Mouse (Mus musculus) cerebellum, adult 8-10 months (tissue): ENCODE measurements at regions not wholly inside any gene's neighbourhood (a gene's known extent, or its start where the extent isn't known, plus 50 kb on each side); places are given as distances from the start of the nearest gene placed in this dataset.
A peak's percentile ranks its signal among the peaks of the same experiment; 100 is the strongest.

ENCODE experiments used
- DNase-seq: peaks from one replicate; pipeline ENCODE4 v3.0.0; 2022

DNA sequence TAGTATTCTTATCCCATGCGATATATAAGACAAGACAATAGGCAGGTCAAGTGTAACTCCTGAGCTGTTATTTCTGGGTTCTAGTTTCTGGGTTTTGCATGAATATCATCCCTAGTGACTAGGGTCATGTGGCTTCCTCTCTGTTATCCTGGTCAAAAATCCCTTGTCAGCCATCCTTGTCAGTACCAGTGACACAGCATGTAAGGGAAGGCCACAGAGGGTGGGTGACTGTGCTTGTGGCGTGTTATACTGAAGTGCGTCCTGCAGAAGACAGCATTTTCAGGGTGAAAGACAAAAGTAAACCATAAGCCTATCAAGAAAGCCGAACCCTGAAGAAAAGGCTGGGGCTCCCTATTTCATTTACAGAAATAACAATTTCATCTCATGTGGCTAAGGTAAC is 50.7 kb upstream of the Echdc3 start:
- DNase-seq, result no peak

DNA sequence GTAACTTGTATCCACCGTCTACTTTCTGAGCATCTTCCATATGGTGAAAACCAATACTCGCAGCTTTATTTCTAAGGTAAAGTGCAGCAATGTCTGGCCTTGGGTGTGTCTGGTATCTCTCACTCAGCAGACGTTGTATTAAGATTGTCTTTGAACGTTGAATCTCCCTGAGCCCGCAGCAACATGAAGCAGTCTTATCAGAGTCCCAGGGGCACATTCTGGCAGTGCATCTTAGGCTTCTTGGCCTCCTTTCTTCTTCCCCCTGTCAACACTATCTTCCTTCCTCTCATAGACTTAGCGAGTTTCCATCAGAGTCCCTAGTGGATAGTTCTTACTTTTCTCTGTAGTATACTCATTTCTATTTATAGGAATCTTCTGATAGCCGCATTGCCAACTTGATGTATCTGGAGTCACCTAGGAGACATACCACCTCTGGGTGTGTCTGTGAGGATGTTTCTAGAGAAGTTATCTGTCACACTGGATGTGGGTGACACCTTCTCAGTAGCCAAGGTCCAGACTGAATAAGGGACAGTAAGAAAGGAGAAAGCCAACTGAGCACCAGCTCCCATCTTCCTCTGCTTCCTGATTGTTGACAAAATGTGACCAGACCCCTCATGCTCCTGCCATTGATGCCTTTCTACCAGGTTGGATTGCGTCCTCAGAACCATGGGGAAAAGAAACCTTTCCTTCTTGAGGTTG is 51.4 kb upstream of the Echdc3 start:
- DNase-seq, result no peak

DNA sequence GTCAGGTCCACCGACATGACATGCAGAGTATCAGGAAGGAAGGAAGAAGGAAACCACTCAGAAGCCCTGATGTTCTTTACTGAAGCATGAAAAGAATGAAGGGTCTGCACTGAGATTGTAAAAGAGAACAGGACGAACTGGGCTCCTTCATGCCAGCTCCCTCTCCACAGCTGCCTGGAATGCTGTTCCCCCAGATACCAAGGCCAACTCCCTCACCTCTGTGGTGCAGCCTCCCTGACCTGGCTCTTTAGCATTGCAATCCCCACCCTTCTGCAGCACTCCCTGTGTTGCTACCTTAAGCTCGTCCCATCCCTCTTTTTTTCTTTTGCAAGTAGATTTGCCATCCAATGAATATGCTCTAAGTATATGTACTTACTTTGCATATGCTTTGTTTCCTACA is 52.3 kb upstream of the Echdc3 start:
- DNase-seq, result no peak

DNA sequence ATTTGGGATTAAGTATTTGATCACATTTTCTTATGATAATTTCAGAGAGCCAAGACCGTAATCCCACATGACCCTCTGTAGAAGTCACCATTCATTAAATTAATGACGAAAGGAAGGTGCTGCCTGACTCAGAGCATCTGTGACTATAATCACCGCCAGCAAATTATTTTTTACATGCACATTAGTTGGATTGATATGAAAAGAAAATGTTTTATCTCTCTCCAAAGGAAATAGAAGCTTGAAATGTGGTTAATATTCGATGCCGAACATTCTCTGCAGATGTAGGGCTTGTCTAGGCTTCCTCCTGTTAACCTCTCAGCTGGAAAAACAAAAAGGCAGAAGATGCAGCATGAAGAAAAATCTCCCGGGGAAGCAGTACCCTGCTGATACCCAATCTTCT is 54.2 kb upstream of the Echdc3 start:
- no peak for DNase-seq

DNA sequence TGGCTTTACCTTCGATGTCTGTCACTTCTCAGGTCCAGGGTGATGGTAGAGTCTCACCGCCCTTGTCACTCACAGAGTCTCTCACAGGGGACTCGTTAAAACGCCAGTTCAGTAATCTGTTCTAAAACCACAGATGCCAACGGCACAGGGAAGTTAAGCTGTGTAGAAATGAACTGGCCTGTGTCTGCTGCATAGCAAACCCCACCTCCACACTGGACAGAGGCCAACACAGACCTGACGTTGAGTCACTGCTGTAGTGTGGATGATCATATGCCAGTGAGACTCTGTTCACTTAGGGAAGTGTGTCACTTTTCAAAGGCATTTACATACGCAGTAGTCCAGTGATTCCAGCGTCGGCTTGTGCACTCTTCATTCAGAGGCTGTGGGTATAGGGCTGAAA is 54.7 kb upstream of the Echdc3 start:
- peak; percentile 18 for DNase-seq

DNA sequence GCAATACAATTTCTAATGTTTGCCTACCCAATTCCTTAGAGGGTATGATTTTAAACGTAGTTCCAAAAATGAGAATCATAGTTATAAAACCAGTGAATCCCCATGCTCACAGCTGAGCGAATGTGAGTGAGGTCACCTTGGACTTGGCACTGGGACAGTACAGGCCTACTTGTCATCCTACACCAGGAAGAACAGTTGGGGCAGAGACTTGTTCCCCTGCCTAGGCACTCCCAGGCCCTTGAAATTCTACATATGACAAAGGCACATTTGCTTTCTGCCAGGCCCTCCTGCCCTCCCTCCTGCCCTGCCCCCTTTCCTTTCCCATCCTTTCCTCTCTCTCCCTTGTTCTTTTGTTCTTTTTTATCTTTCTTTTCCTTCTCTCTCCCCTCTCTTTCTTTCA is 50.0 kb upstream of the Usp6nl start:
- no peak for DNase-seq
